In genomic region chr8:125957994-125958368, GRCm38 (mm10) we compare ENCODE assay signal across 19 mouse cellular contexts. TPM values are rescaled to one million over a fixed set of nuclear protein-coding genes. Genes with fewer than 3 reads are reported as not detected.
"Had no signal": no experiment of that assay in that cellular context is flagged by ENCODE, and none has a peak within 500 bp of the region (broad histone marks: within the 10 kb centered on the region; RNA-seq: fewer than 3 reads in every experiment).

No protein-coding gene starts in this region.

- H3K27ac ChIP-seq: liver, embryonic 13.5 days; liver, embryonic 15.5 days; macrophage; midbrain, embryonic 13.5 days; midbrain, embryonic 15.5 days; neural tube, embryonic 12.5 days; stomach, embryonic 15.5 days; stomach, postnatal 0 days had no signal

- H3K36me3 ChIP-seq: liver, embryonic 13.5 days; liver, embryonic 15.5 days; midbrain, embryonic 13.5 days; midbrain, embryonic 15.5 days; neural tube, embryonic 12.5 days; stomach, embryonic 15.5 days had no signal

- H3K9me3 ChIP-seq: liver, embryonic 13.5 days; liver, embryonic 15.5 days; midbrain, embryonic 15.5 days; stomach, embryonic 15.5 days had no signal

- ATAC-seq: liver, postnatal 0 days; midbrain, embryonic 13.5 days; midbrain, embryonic 15.5 days had no signal

- H3K4me1 ChIP-seq: liver, embryonic 13.5 days; liver, embryonic 15.5 days; megakaryocyte, embryonic 14.5 days; midbrain, embryonic 13.5 days; midbrain, embryonic 15.5 days; neural tube, embryonic 12.5 days; stomach, embryonic 15.5 days had no signal

- H3K27me3 ChIP-seq: neural tube, embryonic 12.5 days; stomach, embryonic 15.5 days had no signal

- H3K9ac ChIP-seq: liver, embryonic 13.5 days; liver, embryonic 15.5 days; liver, postnatal 0 days; midbrain, embryonic 13.5 days; midbrain, embryonic 15.5 days; neural tube, embryonic 12.5 days; stomach, embryonic 15.5 days had no signal

- H3K4me2 ChIP-seq: liver, embryonic 11.5 days; liver, embryonic 13.5 days; liver, embryonic 15.5 days; midbrain, embryonic 13.5 days; midbrain, embryonic 15.5 days; neural tube, embryonic 12.5 days; stomach, embryonic 15.5 days had no signal

- H3K4me3 ChIP-seq: liver, embryonic 13.5 days; liver, embryonic 15.5 days; megakaryocyte, embryonic 14.5 days; midbrain, embryonic 13.5 days; midbrain, embryonic 15.5 days; neural tube, embryonic 12.5 days; stomach, embryonic 15.5 days had no signal

- DNase-seq: liver; liver, embryonic 13.5 days; liver, postnatal 0 days; right cerebral cortex, postnatal 14 days; thymus, adult 2 months; thymus, postnatal 25 days; thymus, postnatal 4 days had no signal

RNA-seq across cellular contexts. Expression of gene Kcnk1, which starts 37.0 kb away (rescaled TPM):
- total RNA-seq: megakaryocyte progenitor cell, adult 5-6 weeks; monocyte, adult 5-6 weeks had no signal
- polyA plus RNA-seq: macrophage had no signal

RNA-seq across cellular contexts. Expression of gene Map3k21, which starts 47.7 kb away (rescaled TPM):
- total RNA-seq: megakaryocyte progenitor cell, adult 5-6 weeks; monocyte, adult 5-6 weeks; neutrophil, adult 5-6 weeks had no signal
- polyA plus RNA-seq: macrophage had no signal

RNA-seq across cellular contexts. Expression of gene Pcnx2, which starts 59.9 kb away (rescaled TPM):
- total RNA-seq: megakaryocyte progenitor cell, adult 5-6 weeks; monocyte, adult 5-6 weeks; neutrophil, adult 5-6 weeks had no signal
- polyA plus RNA-seq: macrophage had no signal
